Mouse (Mus musculus) midbrain, embryonic 13.5 days (tissue): ENCODE data around the gene Dhdds. TPM values are rescaled to one million over a fixed set of nuclear protein-coding genes. Genes with fewer than 3 reads are reported as not detected.

Source experiments
- ATAC-seq: fragments of 200-750 bp; cut with Nextera tagmentation; 2 replicates; pipeline ENCODE4 v1.8.0; 2017; ENCODE audit warnings: mild to moderate bottlenecking, moderate TSS enrichment, moderate library complexity
- H3K27ac ChIP-seq: fragments of 300-500 bp; sonication (generic); 2 replicates; pipeline ENCODE4 v1.5.1; 2015; ENCODE audit warnings: inconsistent platforms, mild to moderate bottlenecking, moderate library complexity
- H3K27me3 ChIP-seq: fragments of 300-500 bp; sonication (generic); 2 replicates; pipeline ENCODE4 v1.6.1; 2015; ENCODE audit warnings: mild to moderate bottlenecking, inconsistent platforms
- H3K36me3 ChIP-seq: fragments of 300-500 bp; sonication (generic); 2 replicates; pipeline ENCODE4 v1.6.1; 2015; ENCODE audit warnings: mild to moderate bottlenecking, inconsistent platforms
- H3K4me1 ChIP-seq: fragments of 300-500 bp; sonication (generic); replicated peaks from 2 replicates; pipeline ENCODE4 v1.6.1; 2015; ENCODE audit warnings: inconsistent platforms
- H3K4me2 ChIP-seq: fragments of 300-500 bp; sonication (generic); replicated peaks from 2 replicates; pipeline ENCODE4 v1.6.1; 2015; ENCODE audit warnings: moderate library complexity, mild to moderate bottlenecking, inconsistent platforms
- H3K4me3 ChIP-seq: fragments of 300-500 bp; sonication (generic); replicated peaks from 2 replicates; pipeline ENCODE4 v1.5.1; 2015; ENCODE audit warnings: mild to moderate bottlenecking, inconsistent platforms
- H3K9ac ChIP-seq: fragments of 300-500 bp; sonication (generic); replicated peaks from 2 replicates; pipeline ENCODE4 v1.6.1; 2015; ENCODE audit warnings: mild to moderate bottlenecking, inconsistent platforms
- H3K9me3 ChIP-seq: fragments of 300-500 bp; sonication (generic); 2 replicates; pipeline ENCODE4 v1.6.1; 2016; ENCODE audit warnings: mild to moderate bottlenecking, inconsistent platforms
- WGBS: fragments of 180-500 bp; shearing (Covaris S2); methylation state at CpG from one replicate; pipeline ENCODE4 v1.1.7; 2015; 5-methylcytosine and 5-hydroxymethylcytosine counted together
- polyA plus RNA-seq: library from polyadenylated mRNA; unstranded; fragments of >200 nt; fragmentation: Nextera tagmentation; extraction: Ambion mirVana; gene quantifications from 2 replicates; pipeline ENCODE4 v1.2.1, GENCODE M21; 2015

The Dhdds gene
- polyA plus RNA-seq, result 42.0 and 44.7 TPM in 2 replicates

DNA sequence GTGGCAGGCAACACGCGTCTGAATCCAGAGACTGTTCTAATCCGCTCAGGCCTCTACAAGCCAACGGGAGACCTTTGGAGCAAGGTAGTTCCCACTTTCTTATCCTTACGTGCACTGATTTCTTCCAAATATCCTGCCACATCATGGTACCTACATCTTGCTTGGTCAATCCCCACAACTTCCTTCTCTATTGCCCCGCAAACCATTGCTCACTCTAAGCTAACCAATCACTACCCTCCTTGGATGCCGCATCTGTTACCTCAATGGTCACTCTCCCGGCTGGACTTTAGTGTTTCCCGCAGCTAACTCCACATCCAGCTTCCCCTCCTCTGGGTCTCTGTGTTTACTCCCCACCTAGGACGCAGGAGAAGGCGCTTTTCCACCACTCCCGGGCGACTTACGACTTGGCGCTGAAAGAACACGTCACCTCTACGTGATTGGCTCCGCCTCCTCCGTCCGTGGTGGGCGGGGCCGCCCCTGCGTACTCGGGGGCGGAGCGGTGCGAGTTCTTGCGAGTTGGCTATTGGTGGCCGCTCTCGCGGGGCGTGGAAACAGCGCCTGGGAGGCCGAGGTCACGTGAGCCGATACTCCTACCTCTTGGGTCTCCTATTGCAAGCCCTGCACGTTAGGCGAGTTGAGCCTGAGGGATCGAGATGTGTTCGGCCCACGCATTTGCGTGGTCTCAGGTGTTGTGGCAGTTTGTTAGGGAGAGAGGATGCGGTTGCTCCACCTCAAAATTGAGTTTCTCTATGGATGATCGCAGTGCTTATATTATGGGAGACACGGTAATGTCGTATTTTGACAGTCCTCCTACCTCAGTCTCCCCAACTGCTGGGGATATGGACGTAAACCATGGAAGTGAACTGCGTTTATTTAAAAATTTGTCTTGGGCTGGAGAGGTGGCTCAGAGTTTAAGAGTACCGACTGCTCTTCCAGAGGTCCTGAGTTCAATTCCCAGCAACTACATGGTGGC is at the start of gene Dhdds:
TSS of gene Dhdds (minus strand) at position 453 of the 973 bp plus-strand sequence.
- no peaks in the 10 kb centered on the region for H3K27me3 ChIP-seq
- H3K4me2 ChIP-seq, result peak within 1 kb of the TSS; percentile 90
- H3K4me1 ChIP-seq, result peaks cover 35% of the 10 kb centered on the region
- H3K9ac ChIP-seq, result peak within 1 kb of the TSS; percentile 76
- peaks cover 7% of the 10 kb centered on the region for H3K36me3 ChIP-seq
- H3K27ac ChIP-seq, result peak within 1 kb of the TSS; percentile 62
- H3K4me3 ChIP-seq, result peak within 1 kb of the TSS; percentile 74
- peak; percentile 98 for ATAC-seq
- H3K9me3 ChIP-seq, result no peaks in the 10 kb centered on the region
- 1% methylated on average over 49 of the region's 49 CpGs for WGBS

DNA sequence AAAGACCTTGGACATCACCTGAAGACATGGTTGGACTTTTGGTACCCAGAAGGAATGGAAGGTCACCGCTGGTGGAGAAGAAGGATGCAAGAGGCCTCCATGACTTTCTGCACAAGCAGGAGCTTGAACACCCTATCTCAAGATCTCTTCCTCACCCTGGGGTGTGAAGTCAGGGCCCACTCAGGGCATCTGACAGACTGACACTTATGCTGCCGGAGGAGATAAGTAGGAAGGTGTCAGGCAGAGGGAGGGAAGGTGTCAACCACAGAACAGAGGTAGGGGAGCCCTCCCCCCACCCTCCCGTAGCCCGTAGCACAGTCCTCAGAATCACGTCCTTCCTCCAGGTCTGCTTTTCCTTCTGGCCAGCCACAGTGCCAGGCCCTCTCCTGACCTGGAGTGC is 46.9 kb upstream of the Dhdds start:
- peaks cover 3% of the 10 kb centered on the region for H3K4me1 ChIP-seq
- no peak overlapping the region for H3K4me2 ChIP-seq
- no peaks in the 10 kb centered on the region for H3K36me3 ChIP-seq
- WGBS, result 88% methylated on average over 5 of the region's 5 CpGs
- ATAC-seq, result no peak
- H3K9me3 ChIP-seq, result no peaks in the 10 kb centered on the region
- H3K4me3 ChIP-seq, result no peak overlapping the region
- no peak overlapping the region for H3K27ac ChIP-seq
- no peaks in the 10 kb centered on the region for H3K27me3 ChIP-seq
- no peak overlapping the region for H3K9ac ChIP-seq

DNA sequence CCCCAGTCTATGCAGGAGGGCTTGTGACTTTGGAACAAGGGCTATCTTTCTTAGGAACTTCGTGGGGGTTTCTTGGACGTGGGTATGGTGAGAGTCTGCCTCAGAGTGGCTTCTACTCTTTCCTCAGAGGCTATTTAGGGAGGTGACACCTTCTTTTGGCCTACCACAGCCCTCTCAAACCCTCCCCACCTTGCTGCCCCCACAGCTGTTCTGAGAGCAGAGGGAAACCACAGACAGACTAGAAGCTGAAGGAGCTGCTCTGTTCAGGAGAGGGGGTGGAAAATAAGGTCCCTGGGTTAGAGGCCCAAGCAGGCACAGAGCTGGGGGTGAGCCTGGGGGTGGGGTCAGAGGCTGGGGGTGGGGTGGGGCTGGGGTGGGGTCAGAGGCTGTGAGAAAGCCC is 42.3 kb upstream of the Dhdds start:
- H3K4me3 ChIP-seq, result no peak overlapping the region
- no peaks in the 10 kb centered on the region for H3K36me3 ChIP-seq
- 49% methylated on average over 2 of the region's 2 CpGs for WGBS
- H3K4me1 ChIP-seq, result no peaks in the 10 kb centered on the region
- ATAC-seq, result no peak
- no peaks in the 10 kb centered on the region for H3K27me3 ChIP-seq
- no peak overlapping the region for H3K27ac ChIP-seq
- no peak overlapping the region for H3K4me2 ChIP-seq
- no peak overlapping the region for H3K9ac ChIP-seq
- H3K9me3 ChIP-seq, result no peaks in the 10 kb centered on the region

DNA sequence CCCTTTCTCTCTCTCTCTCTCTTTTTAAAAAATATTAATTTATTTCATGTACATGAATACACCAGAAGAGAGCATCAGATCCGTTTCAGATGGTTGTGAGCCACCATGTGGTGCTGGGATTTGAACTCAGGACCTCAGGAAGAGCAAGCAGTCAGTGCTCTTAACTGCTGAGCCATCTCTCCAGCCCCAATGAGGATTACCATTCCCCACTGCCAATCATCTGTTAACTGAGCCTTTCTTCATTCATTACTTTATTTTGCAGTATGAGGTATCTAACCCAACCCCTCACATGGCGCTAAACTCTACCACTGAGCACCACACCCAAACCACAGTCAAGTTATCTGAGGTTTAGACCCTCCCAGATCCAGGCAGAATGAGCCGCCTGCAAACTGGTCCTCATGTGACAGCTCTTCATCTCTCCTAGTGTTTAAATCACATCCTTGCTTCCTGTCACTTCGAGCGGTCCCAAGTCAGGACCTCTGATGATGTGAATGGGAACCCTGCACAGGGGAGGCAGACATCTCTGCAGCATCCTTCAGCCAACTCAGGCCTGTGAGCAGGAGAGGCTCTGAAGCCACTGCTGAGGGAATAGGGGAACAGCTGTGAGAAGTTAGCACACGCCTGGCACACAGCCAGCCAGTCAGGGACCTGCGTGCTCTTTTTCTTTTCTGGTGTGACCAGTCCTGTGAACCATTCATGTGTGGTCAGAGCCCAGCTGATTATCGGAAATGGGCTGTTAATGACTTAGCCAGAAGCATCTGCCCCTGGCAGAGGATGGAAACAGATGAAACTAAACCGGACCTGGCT is 40.8 kb upstream of the Dhdds start:
- Histone ChIP-seq H3K9me3 (no peaks in the 10 kb centered on the region), H3K27me3 (no peaks in the 10 kb centered on the region), H3K9ac (no peak overlapping the region), H3K4me3 (no peak overlapping the region), H3K36me3 (no peaks in the 10 kb centered on the region), H3K27ac (no peak overlapping the region), H3K4me1 (no peaks in the 10 kb centered on the region), H3K4me2 (no peak overlapping the region)
- ATAC-seq, result no peak
- WGBS, result 60% methylated on average over 9 of the region's 9 CpGs

DNA sequence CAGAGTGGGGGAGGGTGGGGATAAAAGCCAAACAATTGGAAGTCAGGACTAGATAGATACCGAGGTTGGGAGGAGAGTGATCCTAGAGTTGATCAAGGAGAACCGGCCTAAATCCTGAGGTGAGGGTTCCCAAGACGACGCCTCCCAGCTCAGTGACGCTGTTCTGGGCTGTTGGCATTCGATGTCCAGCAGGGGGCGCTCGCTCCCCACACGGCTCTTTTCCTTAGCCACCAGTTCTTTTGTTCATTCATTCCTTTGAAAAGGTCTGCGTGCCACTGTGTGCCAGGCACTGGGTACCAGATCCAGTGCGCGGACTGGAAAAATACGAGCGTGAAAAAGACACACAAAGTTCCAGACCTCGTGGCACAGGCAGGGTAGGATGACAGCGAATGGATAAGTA is 35.2 kb upstream of the Dhdds start:
- 4% methylated on average over 16 of the region's 16 CpGs for WGBS
- no peak overlapping the region for H3K9ac ChIP-seq
- peak overlapping the region; percentile 13 for H3K4me2 ChIP-seq
- ATAC-seq, result peak; percentile 66
- H3K4me1 ChIP-seq, result no peaks in the 10 kb centered on the region; the same call in 1 of the 2 replicates
- no peak overlapping the region for H3K4me3 ChIP-seq
- H3K27me3 ChIP-seq, result no peaks in the 10 kb centered on the region
- H3K36me3 ChIP-seq, result no peaks in the 10 kb centered on the region
- no peak overlapping the region for H3K27ac ChIP-seq
- no peaks in the 10 kb centered on the region for H3K9me3 ChIP-seq

- Histone ChIP-seq H3K9ac (no peak overlapping the region), H3K27me3 (no peaks in the 10 kb centered on the region; the same call in 1 of the 2 replicates), H3K9me3 (no peaks in the 10 kb centered on the region), H3K36me3 (no peaks in the 10 kb centered on the region), H3K4me3 (no peak overlapping the region), H3K4me2 (no peak overlapping the region), H3K4me1 (no peaks in the 10 kb centered on the region), H3K27ac (no peak overlapping the region)
- no peak for ATAC-seq
- WGBS, result 21% methylated on average over 9 of the region's 9 CpGs
These were observed 25.1 kb upstream of the Dhdds start for GRCm38 (mm10) chr4:134025802-134026201.

- Histone ChIP-seq H3K36me3 (no peaks in the 10 kb centered on the region), H3K9me3 (no peaks in the 10 kb centered on the region), H3K4me2 (peak overlapping the region; percentile 67), H3K27me3 (peaks cover 16% of the 10 kb centered on the region; the same call in 1 of the 2 replicates), H3K9ac (no peak overlapping the region), H3K27ac (no peak overlapping the region), H3K4me3 (0 out of 2 replicates have a peak overlapping the region, but pooled peaks have one; percentile 42), H3K4me1 (peaks cover 50% of the 10 kb centered on the region)
- 3% methylated on average over 11 of the region's 11 CpGs for WGBS
- ATAC-seq, result no peak
These were observed 19.9 kb upstream of the Dhdds start for GRCm38 (mm10) chr4:134020621-134021020.

DNA sequence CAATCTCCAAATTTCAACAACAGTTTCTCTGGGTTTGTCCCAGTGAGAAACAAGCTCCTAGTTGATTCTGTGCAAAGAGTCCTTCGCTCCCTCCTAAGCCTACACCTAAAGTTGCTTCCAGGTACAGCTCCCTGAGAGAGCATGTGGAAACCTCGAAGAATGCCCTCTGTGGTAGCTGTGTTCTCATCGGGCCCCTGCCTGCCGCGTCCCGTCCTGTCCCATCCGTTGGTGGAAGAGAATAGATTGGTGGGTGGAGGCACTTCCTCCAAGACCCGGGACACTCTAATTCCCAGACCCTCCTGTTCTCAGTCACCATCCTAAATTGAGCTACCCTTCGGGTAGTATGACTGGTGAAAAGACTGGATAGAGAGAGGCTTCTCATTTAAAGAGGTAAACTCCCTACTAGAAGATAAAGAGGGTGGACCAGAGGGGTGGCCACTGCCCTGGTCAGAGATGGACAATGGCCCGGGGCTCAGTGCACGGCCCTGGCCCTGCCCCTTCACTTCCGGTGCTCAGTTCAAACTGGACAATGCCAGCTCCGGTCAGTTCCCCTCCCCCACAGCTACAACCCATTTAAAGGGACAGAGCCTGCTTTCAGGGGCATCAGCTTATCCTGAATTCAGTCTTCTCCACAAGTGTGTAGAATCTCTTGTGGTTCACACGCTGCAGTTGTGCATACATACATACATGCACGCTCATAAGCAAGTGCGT is 19.1 kb upstream of the Dhdds start:
- WGBS, result 1% methylated on average over 16 of the region's 16 CpGs
- H3K9ac ChIP-seq, result peak overlapping the region; percentile 47
- H3K4me1 ChIP-seq, result peaks cover 51% of the 10 kb centered on the region
- peak overlapping the region; percentile 85 for H3K27ac ChIP-seq
- no peaks in the 10 kb centered on the region for H3K9me3 ChIP-seq
- H3K4me3 ChIP-seq, result peak overlapping the region; percentile 42
- peak overlapping the region; percentile 67 for H3K4me2 ChIP-seq
- H3K36me3 ChIP-seq, result no peaks in the 10 kb centered on the region
- peaks cover 16% of the 10 kb centered on the region; the same call in 1 of the 2 replicates for H3K27me3 ChIP-seq
- peak; percentile 69 for ATAC-seq

DNA sequence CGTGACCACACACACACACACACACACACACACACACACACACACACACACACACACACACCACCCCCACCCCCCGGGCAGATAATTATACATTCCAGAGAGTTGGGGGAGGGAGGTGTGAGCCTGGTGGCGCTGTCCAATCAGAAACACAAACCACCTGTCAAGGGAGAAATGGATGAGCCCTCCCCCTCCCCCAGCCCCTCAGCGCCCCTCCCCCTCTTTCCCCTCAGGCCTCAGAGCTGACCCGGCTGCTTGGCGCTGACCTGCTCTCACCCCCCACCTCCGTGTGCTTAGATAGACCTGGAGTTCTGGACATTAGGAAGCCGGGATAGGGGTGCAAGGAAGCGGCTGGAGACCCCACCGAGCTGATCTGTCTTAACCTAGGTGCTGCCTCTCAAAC is 18.5 kb upstream of the Dhdds start:
- peaks cover 16% of the 10 kb centered on the region; the same call in 1 of the 2 replicates for H3K27me3 ChIP-seq
- WGBS, result 1% methylated on average over 9 of the region's 10 CpGs
- peaks cover 51% of the 10 kb centered on the region for H3K4me1 ChIP-seq
- H3K4me3 ChIP-seq, result peak overlapping the region; percentile 42
- H3K36me3 ChIP-seq, result no peaks in the 10 kb centered on the region
- peak; percentile 37 for ATAC-seq
- H3K27ac ChIP-seq, result peak overlapping the region; percentile 85
- H3K4me2 ChIP-seq, result peak overlapping the region; percentile 67
- H3K9me3 ChIP-seq, result no peaks in the 10 kb centered on the region
- H3K9ac ChIP-seq, result peak overlapping the region; percentile 47; the same call in 1 of the 2 replicates

DNA sequence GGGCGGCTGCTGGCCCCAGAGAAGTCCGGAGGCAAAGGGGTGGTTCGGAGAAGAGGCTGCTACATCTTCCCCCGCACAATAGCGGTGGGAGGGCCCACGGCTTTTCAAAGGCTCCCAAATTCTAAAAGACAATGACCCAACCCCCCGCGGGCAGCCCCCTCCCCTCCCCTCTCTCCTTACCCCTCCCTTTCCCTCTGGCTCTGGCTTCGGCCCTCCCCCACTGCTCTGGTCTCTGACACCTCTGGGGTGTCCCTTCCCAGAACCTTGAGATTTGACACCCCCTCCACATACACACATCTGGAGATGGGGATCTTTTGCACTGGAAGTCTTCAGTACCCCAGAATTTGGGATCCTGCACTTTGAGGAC is 18.0 kb upstream of the Dhdds start, which contains the start of gene Lin28a:
TSS of gene Lin28a (minus strand) at position 63 of the 367 bp plus-strand sequence.
- peak within 1 kb of the TSS; percentile 67 for H3K4me2 ChIP-seq
- H3K4me3 ChIP-seq, result peak within 1 kb of the TSS; percentile 42
- H3K4me1 ChIP-seq, result peaks cover 51% of the 10 kb centered on the region
- peak within 1 kb of the TSS; percentile 85 for H3K27ac ChIP-seq
- H3K9ac ChIP-seq, result peak within 1 kb of the TSS; percentile 59
- H3K36me3 ChIP-seq, result no peaks in the 10 kb centered on the region
- H3K27me3 ChIP-seq, result peaks cover 16% of the 10 kb centered on the region; the same call in 1 of the 2 replicates
- ATAC-seq, result no peak
- no peaks in the 10 kb centered on the region for H3K9me3 ChIP-seq
- WGBS, result 1% methylated on average over 9 of the region's 9 CpGs

DNA sequence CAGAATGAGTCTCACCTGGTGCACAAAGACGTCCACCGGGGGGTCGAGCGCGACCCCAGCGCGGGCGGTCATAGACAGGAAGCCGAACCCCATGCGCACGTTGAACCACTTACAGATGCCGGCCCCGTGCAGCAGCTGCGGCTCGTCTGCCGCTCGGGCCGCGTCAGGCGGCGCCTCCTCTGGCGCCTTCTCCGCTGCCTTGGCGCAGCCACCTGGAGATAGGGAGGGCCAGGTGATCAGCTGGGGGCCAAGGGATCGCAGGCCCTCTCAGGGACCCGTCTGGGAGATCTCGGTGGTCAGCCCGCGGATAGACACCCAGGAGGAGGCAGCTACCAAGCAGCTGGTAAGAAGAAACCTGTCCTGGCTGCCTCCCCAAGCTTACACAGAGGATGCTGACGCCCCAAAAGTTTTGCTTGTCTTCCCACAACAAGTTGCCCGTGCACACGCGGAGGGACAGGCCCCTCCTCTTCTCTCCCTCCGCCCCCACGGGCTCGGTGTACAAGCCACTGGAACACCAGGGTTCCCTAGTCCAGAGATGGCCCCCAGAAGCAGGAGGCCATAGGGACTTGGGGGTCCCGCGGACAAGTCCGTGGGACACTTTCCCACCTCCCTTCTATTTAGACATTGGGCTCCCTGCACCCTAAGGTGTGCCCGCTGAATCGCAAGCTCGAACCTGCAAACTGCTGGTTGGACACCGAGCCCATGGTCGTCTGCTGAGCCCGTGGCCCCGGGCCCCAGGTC is 17.5 kb upstream of the Dhdds start:
- Histone ChIP-seq H3K9me3 (no peaks in the 10 kb centered on the region), H3K27me3 (peaks cover 16% of the 10 kb centered on the region; the same call in 1 of the 2 replicates), H3K4me1 (peaks cover 51% of the 10 kb centered on the region), H3K9ac (peak overlapping the region; percentile 59), H3K4me3 (peak overlapping the region; percentile 42), H3K36me3 (no peaks in the 10 kb centered on the region), H3K27ac (peak overlapping the region; percentile 64), H3K4me2 (peak overlapping the region; percentile 67)
- ATAC-seq, result peak; percentile 18; the same call in 1 of the 2 replicates
- WGBS, result under 1% methylated on average over 45 of the region's 46 CpGs
